Mouse (Mus musculus) kidney, adult 11 months (tissue): ENCODE measurements around the gene Olfr980.
"Not testable (repeated sequence)": the region's sequence is repeated elsewhere in the genome, so short reads cannot be mapped to it uniquely, and the experiment has no call there.

Source experiments
- DNase-seq: peaks from one replicate; pipeline ENCODE4 v3.0.0; 2022

The Olfr980 gene

DNA sequence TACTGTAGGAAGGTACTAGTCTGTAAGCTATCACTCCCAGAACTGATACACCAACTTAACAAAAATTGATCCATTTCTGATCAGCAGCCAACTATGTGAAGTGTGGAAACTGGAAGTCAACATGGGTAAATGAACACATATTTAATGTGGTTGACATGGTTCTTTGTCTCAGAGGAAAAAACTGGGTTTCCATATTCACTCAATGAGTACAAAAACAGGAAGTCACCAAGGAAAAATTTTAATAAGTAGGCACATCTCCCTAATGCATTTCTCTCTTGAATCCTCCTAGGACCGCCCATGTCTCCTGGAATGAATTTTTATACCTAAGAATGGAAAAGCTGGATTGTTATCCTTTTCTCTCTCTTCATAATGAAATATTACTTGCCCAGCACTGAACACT is at the start of gene Olfr980:
Gene Olfr980, minus strand, starts transcription at position 101 of the 400 bp plus-strand sequence.
- no peak for DNase-seq

DNA sequence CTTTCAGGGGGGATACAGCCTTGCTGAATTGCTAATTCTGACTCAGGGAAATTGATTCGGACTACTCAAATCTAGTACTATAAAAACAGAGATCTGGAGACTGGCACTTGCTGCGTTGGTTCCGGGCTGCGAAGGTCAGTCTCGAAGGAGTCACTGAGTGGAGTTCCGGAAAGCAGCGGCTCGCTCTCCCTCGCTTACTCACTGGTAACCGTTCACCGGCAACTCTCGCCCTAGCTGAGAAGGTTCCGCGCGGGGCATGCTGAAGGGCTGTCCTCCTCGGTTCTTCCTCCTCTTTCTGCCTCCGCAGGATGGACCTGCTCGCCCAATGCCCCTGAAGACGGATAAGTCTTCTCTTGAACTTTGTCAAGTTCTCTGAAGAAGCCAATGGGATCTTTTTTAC is 40.8 kb upstream of the Olfr980 start:
- DNase-seq: no peak

DNA sequence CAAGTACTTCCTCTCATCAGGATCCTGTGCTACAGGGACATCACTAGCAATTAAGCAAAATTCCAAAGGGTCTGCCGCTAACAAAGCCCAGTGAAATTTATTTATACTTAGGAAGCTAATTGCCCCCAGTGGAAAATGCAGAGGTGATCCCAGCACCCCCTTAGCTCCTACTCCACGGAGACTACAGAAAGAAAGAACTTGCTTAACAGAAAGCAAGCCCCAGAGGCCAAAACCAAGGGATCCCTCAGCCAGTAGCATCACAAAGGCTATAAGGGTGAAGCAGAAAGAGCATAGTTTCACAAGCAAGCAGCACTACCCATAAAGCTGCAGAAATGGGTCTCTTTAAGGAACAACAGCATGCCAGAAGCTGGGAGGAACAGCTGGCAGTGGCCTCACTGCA is 11.8 kb upstream of the Olfr980 start, which contains the start of gene Olfr981:
Gene Olfr981, plus strand, starts transcription at position 301 of the 400 bp plus-strand sequence.
- DNase-seq: no peak

DNA sequence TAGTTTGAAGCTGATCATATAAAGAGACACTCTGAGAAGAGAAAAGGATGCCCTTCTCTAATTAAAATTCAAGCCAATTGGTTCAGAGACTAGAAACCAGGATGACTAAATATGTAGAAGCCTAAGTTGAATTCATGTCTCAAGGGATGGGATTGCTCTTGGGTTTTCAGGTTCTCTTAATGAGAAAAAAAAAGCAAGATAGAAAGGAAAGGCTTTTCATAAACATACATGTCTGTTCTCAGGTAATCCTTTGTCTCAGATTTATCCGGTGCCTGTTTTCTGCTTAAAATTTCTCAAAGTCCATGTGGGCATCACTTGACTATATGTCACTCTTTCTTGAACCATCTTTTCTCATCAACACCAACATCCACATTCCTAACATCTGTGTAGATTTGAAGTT is 6.0 kb downstream of the Olfr980 start, which contains the start of gene Olfr979:
Gene Olfr979, minus strand, starts transcription at position 101 of the 400 bp plus-strand sequence.
- no peak for DNase-seq

DNA sequence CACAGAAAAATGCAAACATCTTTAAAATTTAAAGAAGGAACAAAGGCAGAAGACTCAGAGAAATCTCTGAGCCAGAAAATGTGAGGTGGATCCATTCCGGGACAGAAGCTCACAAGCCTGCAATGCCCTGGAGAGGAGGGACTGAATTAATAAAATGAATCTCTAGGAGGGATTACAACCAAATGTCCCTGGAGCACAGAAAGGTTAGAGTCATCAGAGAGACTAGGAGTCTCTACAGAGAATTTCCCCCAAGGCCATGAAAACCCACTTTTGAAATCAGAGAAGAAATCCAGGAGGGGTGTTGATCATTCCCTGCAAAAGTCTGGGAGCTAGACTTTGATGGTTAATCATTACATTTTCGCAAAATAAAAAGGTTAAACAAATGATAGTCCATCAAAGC is 17.6 kb downstream of the Olfr980 start, which contains the start of gene Olfr978:
Gene Olfr978, plus strand, starts transcription at position 301 of the 400 bp plus-strand sequence.
- no peak for DNase-seq

DNA sequence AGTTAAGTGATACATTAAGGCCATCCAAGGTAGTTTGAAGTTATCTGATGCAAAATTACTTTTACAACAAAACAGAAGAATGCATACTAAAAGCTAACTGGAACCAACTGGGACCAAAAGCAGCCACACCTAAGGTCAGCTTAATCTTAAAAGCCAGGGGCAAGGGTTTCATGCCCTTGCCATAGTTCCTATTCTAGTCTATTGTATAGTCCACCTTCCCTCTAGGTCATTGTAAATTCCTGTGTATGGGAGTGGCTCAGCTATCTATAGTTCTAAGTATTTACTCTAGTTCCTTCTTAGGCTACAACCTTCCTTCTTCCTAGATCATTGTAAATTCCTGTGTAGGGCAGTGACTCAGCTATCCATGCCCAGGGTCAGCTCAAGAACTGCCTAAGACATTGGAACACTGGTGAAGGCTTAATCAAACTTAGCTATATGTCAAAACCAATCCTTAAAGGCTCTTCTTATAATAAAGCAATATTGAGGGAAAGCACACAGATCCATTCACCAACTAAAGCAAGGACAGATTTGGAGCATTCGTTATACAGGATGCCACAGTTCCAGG is 32.7 kb downstream of the Olfr980 start:
- not testable (repeated sequence) for DNase-seq

DNA sequence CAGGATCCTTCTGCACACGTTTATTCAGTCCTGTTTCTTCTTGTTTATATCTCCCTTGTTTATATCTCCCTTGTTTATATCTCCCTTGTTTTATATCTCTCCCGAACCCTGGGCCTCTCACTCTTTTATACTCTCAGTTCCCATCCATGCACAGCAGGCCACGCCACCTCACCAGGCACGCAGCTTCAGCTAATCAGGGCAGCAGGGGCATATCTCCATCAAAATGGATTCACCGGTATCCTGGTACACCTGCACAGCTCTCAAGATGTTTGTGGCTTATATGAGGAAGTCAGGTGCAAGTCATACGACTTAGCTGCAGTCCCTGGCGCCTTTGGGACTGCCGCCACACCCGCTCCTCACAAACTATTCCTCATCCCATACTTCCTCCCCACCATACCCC is 48.3 kb downstream of the Olfr980 start, which contains the start of gene Olfr976:
Gene Olfr976, minus strand, starts transcription at position 101 of the 400 bp plus-strand sequence.
- DNase-seq: not testable (repeated sequence)
